Mouse (Mus musculus) myocyte (in vitro differentiated cells): Measurements from ENCODE around the gene St3gal6.

Experiments used
- POLR2A ChIP-seq: IDR thresholded peaks from one replicate; pipeline ENCODE4 v1.6.1; 2011; ENCODE audit warnings: low read depth, mild to moderate bottlenecking, control low read depth, moderate library complexity; ENCODE audit not compliant: insufficient read length
- POLR2AphosphoS2 ChIP-seq: IDR thresholded peaks from one replicate; pipeline ENCODE4 v1.6.1; 2011; ENCODE audit warnings: low read depth, control low read depth; ENCODE audit not compliant: insufficient read length
- USF1 ChIP-seq: IDR thresholded peaks from one replicate; pipeline ENCODE4 v1.6.1; 2011; ENCODE audit warnings: low read depth, mild to moderate bottlenecking, control low read depth, moderate library complexity

DNA sequence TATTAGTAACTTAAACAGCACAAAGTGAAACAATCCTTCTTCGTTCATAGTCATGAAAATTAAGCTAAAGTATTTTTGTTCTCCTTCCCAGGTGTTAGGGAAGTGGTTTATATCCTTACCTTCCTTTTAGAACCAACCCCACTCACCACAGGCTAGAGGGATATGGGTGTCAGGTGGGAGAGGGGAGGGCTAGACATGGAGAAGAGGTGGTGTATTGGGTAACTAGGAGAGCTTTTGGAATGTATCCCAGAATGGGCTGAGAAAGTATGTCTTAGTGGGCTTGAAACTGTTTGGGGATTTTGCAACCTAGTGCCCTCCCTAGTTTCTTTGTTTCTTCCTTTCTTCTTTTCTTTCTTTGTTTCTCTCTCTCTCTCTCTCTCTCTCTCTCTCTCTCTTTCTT lies 30.6 kb upstream of the St3gal6 start:
- TF ChIP-seq USF1 (no peak), POLR2A (no peak), POLR2AphosphoS2 (no peak)
